Comparison of ENCODE assay signal across 9 mouse cellular contexts in genomic region chr11:31850995-31851394, GRCm38 (mm10). TPM values are rescaled to one million over a fixed set of nuclear protein-coding genes. Genes with fewer than 3 reads are reported as not detected.
DNase-seq lines count a peak whose midpoint lies in the region; ATAC-seq and TF ChIP-seq lines count a peak whose summit lies in the region.
"Had no signal": no experiment of that assay in that cellular context is flagged by ENCODE, and none has a peak within 500 bp of the region (broad histone marks: within the 10 kb centered on the region; RNA-seq: fewer than 3 reads in every experiment).

No protein-coding gene starts in this region.

- peaks cover 9% of the 10 kb centered on the region for H3K4me1 ChIP-seq in limb, embryonic 14.5 days (ENCODE audit: control insufficient read depth, insufficient read depth, low read length)
- peaks cover 29% of the 10 kb centered on the region for H3K4me1 ChIP-seq in limb, embryonic 10.5 days
- peaks cover 53% of the 10 kb centered on the region for H3K4me1 ChIP-seq in bone marrow macrophage, adult 2 months (ENCODE audit: control insufficient read depth, insufficient read depth, low read length)
- peaks cover 18% of the 10 kb centered on the region; the same call in 1 of the 2 replicates for H3K4me1 ChIP-seq in forebrain, embryonic 14.5 days (ENCODE audit: control insufficient read depth, insufficient read depth, low read length)

- 0 out of 2 replicates have a peak, but pooled peaks have one; percentile 12 for ATAC-seq in limb, embryonic 14.5 days (ENCODE audit: low FRiP score, low read depth)
- ATAC-seq in forebrain, embryonic 14.5 days: no peak

- no peak overlapping the region for H3K4me3 ChIP-seq in limb, embryonic 14.5 days (replicated peaks; ENCODE audit: low read length)
- H3K4me3 ChIP-seq in limb, embryonic 10.5 days: no peak overlapping the region
- no peak overlapping the region for H3K4me3 ChIP-seq in bone marrow macrophage, adult 2 months (ENCODE audit: insufficient read depth, low read length)
- H3K4me3 ChIP-seq in macrophage (ENCODE audit: inconsistent target): no peak overlapping the region
- no peak overlapping the region for H3K4me3 ChIP-seq in forebrain, embryonic 14.5 days (ENCODE audit: low read depth, low read length)
- H3K4me3 ChIP-seq: neural tube, embryonic 13.5 days had no signal

- no peaks in the 10 kb centered on the region for H3K9me3 ChIP-seq in limb, embryonic 14.5 days (ENCODE audit: control insufficient read depth, low read length)
- no peaks in the 10 kb centered on the region for H3K9me3 ChIP-seq in limb, embryonic 10.5 days (replicated peaks)
- H3K9me3 ChIP-seq in forebrain, embryonic 14.5 days (replicated peaks; ENCODE audit: control insufficient read depth, low read length): no peaks in the 10 kb centered on the region
- H3K9me3 ChIP-seq: neural tube, embryonic 13.5 days had no signal

- no peak for TF ChIP-seq CTCF in bone marrow macrophage, adult 2 months (IDR thresholded peaks at IDR 0.05; ENCODE audit: low read depth, low read length)

- H3K36me3 ChIP-seq in limb, embryonic 14.5 days (ENCODE audit: control insufficient read depth, insufficient read depth, low read length): no peaks in the 10 kb centered on the region
- H3K36me3 ChIP-seq in limb, embryonic 10.5 days: no peaks in the 10 kb centered on the region
- no peaks in the 10 kb centered on the region for H3K36me3 ChIP-seq in macrophage (ENCODE audit: inconsistent target)
- no peaks in the 10 kb centered on the region for H3K36me3 ChIP-seq in forebrain, embryonic 14.5 days (ENCODE audit: control insufficient read depth, insufficient read depth, low read length)
- H3K36me3 ChIP-seq: neural tube, embryonic 13.5 days had no signal

- H3K9ac ChIP-seq in limb, embryonic 14.5 days (ENCODE audit: low read depth, low read length, severe bottlenecking): no peak overlapping the region
- H3K9ac ChIP-seq in forebrain, embryonic 14.5 days (ENCODE audit: low read length): no peak overlapping the region
- H3K9ac ChIP-seq: neural tube, embryonic 13.5 days had no signal

- WGBS in limb, embryonic 14.5 days: 88% methylated on average over 5 of the region's 5 CpGs
- 94% methylated on average over 5 of the region's 5 CpGs for WGBS in limb, embryonic 10.5 days
- WGBS in macrophage (ENCODE audit: missing documents): 61% methylated on average over 5 of the region's 5 CpGs
- WGBS in forebrain, embryonic 14.5 days: 78% methylated on average over 5 of the region's 5 CpGs

- intact Hi-C loops in heart, postnatal 14 days (cut with DNase I): no loop called here

- no peaks in the 10 kb centered on the region for H3K27me3 ChIP-seq in limb, embryonic 14.5 days (ENCODE audit: control insufficient read depth, insufficient read depth, low read length)
- H3K27me3 ChIP-seq in limb, embryonic 10.5 days (ENCODE audit: low read depth, poor library complexity, severe bottlenecking): no peaks in the 10 kb centered on the region
- no peaks in the 10 kb centered on the region for H3K27me3 ChIP-seq in forebrain, embryonic 14.5 days (replicated peaks; ENCODE audit: control insufficient read depth, insufficient read depth, low read length)
- H3K27me3 ChIP-seq: neural tube, embryonic 13.5 days had no signal

- H3K79me2 ChIP-seq in macrophage (ENCODE audit: inconsistent target): no peaks in the 10 kb centered on the region

- no peak overlapping the region for H3K27ac ChIP-seq in limb, embryonic 14.5 days (replicated peaks; ENCODE audit: low read depth, low read length)
- H3K27ac ChIP-seq in limb, embryonic 10.5 days: no peak overlapping the region; the same call in 1 of the 2 replicates
- H3K27ac ChIP-seq in bone marrow macrophage, adult 2 months (ENCODE audit: insufficient read depth, low read depth, low read length): peak overlapping the region; percentile 89
- H3K27ac ChIP-seq in macrophage: peak overlapping the region; percentile 69
- H3K27ac ChIP-seq in forebrain, embryonic 14.5 days (ENCODE audit: low read depth, low read length): no peak overlapping the region
- H3K27ac ChIP-seq: neural tube, embryonic 13.5 days had no signal

- no peak overlapping the region for H3K4me2 ChIP-seq in limb, embryonic 14.5 days (replicated peaks; ENCODE audit: low read depth, low read length, severe bottlenecking)
- H3K4me2 ChIP-seq in forebrain, embryonic 14.5 days (ENCODE audit: low read length): no peak overlapping the region
- H3K4me2 ChIP-seq: neural tube, embryonic 13.5 days had no signal

- no peak for TF ChIP-seq POLR2A in limb, embryonic 14.5 days (IDR thresholded peaks at IDR 0.05; ENCODE audit: borderline replicate concordance, extremely low read depth, insufficient read depth, insufficient read length)
- no peak for TF ChIP-seq POLR2A in bone marrow macrophage, adult 2 months (IDR thresholded peaks at IDR 0.05; ENCODE audit: borderline replicate concordance, low read depth, low read length)

- no peak for DNase-seq in limb, embryonic 14.5 days (ENCODE audit: low spot score)
- DNase-seq in limb, embryonic 10.5 days (ENCODE audit: low spot score): no peak
- DNase-seq in heart, postnatal 14 days: peak; percentile 58 to 78
- no peak for DNase-seq in neural tube, embryonic 10.5 days (ENCODE audit: extremely low spot score, low spot score)
- no peak for DNase-seq in ovary, adult 18-20 months (ENCODE audit: low spot score)
- no peak for DNase-seq in forebrain, embryonic 14.5 days (ENCODE audit: low spot score)

RNA-seq across cellular contexts. Expression of gene Cpeb4, which starts 21.0 kb away (rescaled TPM):
- polyA plus RNA-seq in limb, embryonic 14.5 days (2012; rRNA removed): 6.5 and 7.5 TPM in 2 replicates
- 4.9 and 5.1 TPM in 2 replicates for polyA plus RNA-seq in limb, embryonic 14.5 days (2014; fragmentation: Nextera tagmentation; extraction: Ambion mirVana)
- polyA plus RNA-seq in limb, embryonic 10.5 days (2016; fragmentation: Nextera tagmentation; extraction: Ambion mirVana): 1.0 and 1.7 TPM in 2 replicates
- 43.4 and 46.6 TPM in 2 replicates for polyA plus RNA-seq in bone marrow macrophage, adult 2 months (2012; ENCODE audit: insufficient read depth, insufficient read length, missing spikeins)
- 10 to 100 TPM; 82.8 to 94.9 TPM for total RNA-seq in heart, postnatal 14 days (2021)
- 100 to 1,000 TPM; 226 to 637 (median 363) TPM for total RNA-seq in macrophage (2018; cell fraction: chromatin; rRNA removed)
- 100 to 1,000 TPM in 22 of 26 experiments, 10 to 100 TPM in 4; 88.7 to 350 (median 158) TPM for total RNA-seq in macrophage (2018; cell fraction: cytosol; rRNA removed)
- 100 to 1,000 TPM; 168 to 626 (median 424) TPM for total RNA-seq in macrophage (2018; cell fraction: nucleus; rRNA removed)
- 64.0 to 87.9 TPM (median 68.8 TPM) in 3 replicates for polyA plus RNA-seq in macrophage (2018)
- 18.5 and 23.9 TPM in 2 replicates for polyA plus RNA-seq in forebrain, embryonic 14.5 days (2014; fragmentation: Nextera tagmentation; extraction: Ambion mirVana)

Comparison
In these comparisons a context has a peak if more than half of its experiments do, and no peak if none do; other contexts are left out.
1. DNase-seq: peak in heart, postnatal 14 days (2 of 2); none in limb, embryonic 14.5 days (single experiment), limb, embryonic 10.5 days (single experiment), neural tube, embryonic 10.5 days (single experiment), ovary, adult 18-20 months (single experiment) and forebrain, embryonic 14.5 days (single experiment).
2. H3K27ac ChIP-seq: peak in bone marrow macrophage, adult 2 months (single experiment) and macrophage (single experiment); none in limb, embryonic 14.5 days (single experiment), limb, embryonic 10.5 days (single experiment) and forebrain, embryonic 14.5 days (single experiment).